Mouse (Mus musculus) liver, embryonic 11.5 days (tissue): ENCODE measurements around the gene Slc26a10. TPM values are rescaled to one million over a fixed set of nuclear protein-coding genes. Genes with fewer than 3 reads are reported as not detected.
A peak's percentile ranks its signal among the peaks of the same experiment; 100 is the strongest.

Experiments used
- ATAC-seq: fragments of 200-750 bp; cut with Nextera tagmentation; replicated peaks from 2 replicates; pipeline ENCODE4 v1.8.0; 2017; ENCODE audit warnings: moderate number of reproducible peaks, mild to moderate bottlenecking, moderate TSS enrichment, moderate library complexity; ENCODE audit not compliant: low FRiP score
- DNase-seq: peaks from one replicate; pipeline ENCODE4 v3.0.0-alpha.2; 2017; ENCODE audit warnings: low spot score
- H3K27ac ChIP-seq: fragments of 300-500 bp; sonication (generic); 2 replicates; pipeline ENCODE4 v1.5.1; 2014; ENCODE audit warnings: mild to moderate bottlenecking, low read depth, low read length, control low read depth
- H3K27me3 ChIP-seq: fragments of 300-500 bp; sonication (generic); replicated peaks from 2 replicates; pipeline ENCODE4 v1.6.1; 2014; ENCODE audit warnings: low read length, mixed read lengths; ENCODE audit not compliant: control insufficient read depth, insufficient read depth
- H3K36me3 ChIP-seq: fragments of 300-500 bp; sonication (generic); 2 replicates; pipeline ENCODE4 v1.6.1; 2014; ENCODE audit warnings: mild to moderate bottlenecking, low read length, moderate library complexity, mixed read lengths; ENCODE audit not compliant: control insufficient read depth, insufficient read depth
- H3K4me1 ChIP-seq: fragments of 300-500 bp; sonication (generic); replicated peaks from 2 replicates; pipeline ENCODE4 v1.6.1; 2014; ENCODE audit warnings: low read length, mixed read lengths; ENCODE audit not compliant: control insufficient read depth, insufficient read depth
- H3K4me2 ChIP-seq: fragments of 300-500 bp; sonication (generic); 2 replicates; pipeline ENCODE4 v1.6.1; 2014; ENCODE audit warnings: mild to moderate bottlenecking, control low read depth, moderate library complexity
- H3K4me3 ChIP-seq: fragments of 300-500 bp; sonication (generic); 2 replicates; pipeline ENCODE4 v1.5.1; 2014; ENCODE audit warnings: low read depth, low read length, control low read depth
- H3K9ac ChIP-seq: fragments of 300-500 bp; sonication (generic); 2 replicates; pipeline ENCODE4 v1.6.1; 2014; ENCODE audit warnings: low read depth, low read length, control low read depth
- H3K9me3 ChIP-seq: fragments of 300-500 bp; sonication (generic); 2 replicates; pipeline ENCODE4 v1.6.1; 2016; ENCODE audit warnings: low read length, inconsistent platforms, mixed read lengths; ENCODE audit not compliant: control insufficient read depth
- WGBS: fragments of 180-500 bp; shearing (Covaris S2); extraction: QIAGEN DNeasy Blood & Tissue Kit; methylation state at CpG from one replicate; pipeline ENCODE4 v1.1.7; 2014; 5-methylcytosine and 5-hydroxymethylcytosine counted together
- polyA plus RNA-seq: library from polyadenylated mRNA; unstranded; fragments of >200 nt; fragmentation: Nextera tagmentation; extraction: Ambion mirVana; gene quantifications from 2 replicates; pipeline ENCODE4 v1.2.1, GENCODE M21; 2014

The Slc26a10 gene
- polyA plus RNA-seq, 1 experiment from 2014 or later: 5.2 TPM

DNA sequence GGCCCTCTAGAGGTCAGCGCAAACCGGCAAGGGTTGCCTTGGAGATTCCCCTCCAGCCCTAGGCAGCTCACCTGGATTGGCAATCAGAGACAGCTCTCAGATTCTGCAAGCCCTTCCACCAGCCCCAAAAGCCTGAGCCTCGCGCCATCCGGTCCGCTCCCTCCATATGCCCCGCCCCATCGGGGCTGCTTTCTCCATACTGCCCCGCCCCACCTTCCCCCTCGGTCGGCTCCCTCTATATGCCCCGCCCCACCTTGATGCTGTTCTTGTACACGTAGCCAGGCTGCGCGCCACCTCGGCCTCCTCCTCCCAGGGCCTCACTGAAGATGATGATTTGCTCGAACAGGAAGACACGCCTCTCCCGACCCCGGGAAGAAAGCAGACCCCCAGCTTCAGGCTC lies 3.3 kb upstream of the Slc26a10 start:
- no peaks in the 10 kb centered on the region for H3K9me3 ChIP-seq
- H3K9ac ChIP-seq: no peak overlapping the region
- H3K4me2 ChIP-seq: peak overlapping the region; percentile 41
- 18% methylated on average over 20 of the region's 20 CpGs for WGBS
- no peak overlapping the region for H3K27ac ChIP-seq
- peaks cover 34% of the 10 kb centered on the region for H3K27me3 ChIP-seq
- no peak overlapping the region; the same call in 1 of the 2 replicates for H3K4me3 ChIP-seq
- peak; percentile 29; the same call in 1 of the 2 replicates for ATAC-seq
- H3K4me1 ChIP-seq: peaks cover 43% of the 10 kb centered on the region
- no peak for DNase-seq
- H3K36me3 ChIP-seq: peaks cover 6% of the 10 kb centered on the region

DNA sequence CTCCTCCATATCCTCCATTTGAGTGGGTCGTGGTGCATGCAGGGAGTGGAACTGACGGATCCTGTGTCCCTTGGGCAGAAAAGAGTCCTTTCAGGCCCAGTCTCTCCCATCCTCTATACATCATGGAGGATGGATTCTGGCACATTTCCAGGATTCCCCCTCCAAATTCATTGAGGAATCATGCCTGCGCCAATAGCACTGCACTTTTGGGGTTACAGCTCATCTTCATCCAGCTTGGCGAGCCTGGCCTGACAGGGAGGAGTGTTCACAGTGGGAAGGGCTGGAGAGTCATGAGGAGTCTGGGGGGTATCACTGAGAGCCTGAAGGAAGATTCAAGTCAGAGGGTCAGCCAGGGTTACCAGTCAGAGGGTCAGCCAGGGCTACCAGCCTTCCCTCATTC lies 2.2 kb upstream of the Slc26a10 start:
- H3K9me3 ChIP-seq: no peaks in the 10 kb centered on the region
- peaks cover 44% of the 10 kb centered on the region for H3K27me3 ChIP-seq
- H3K4me2 ChIP-seq: peak overlapping the region; percentile 1
- H3K27ac ChIP-seq: no peak overlapping the region
- no peak overlapping the region for H3K4me3 ChIP-seq
- H3K36me3 ChIP-seq: peaks cover 6% of the 10 kb centered on the region
- H3K4me1 ChIP-seq: peaks cover 47% of the 10 kb centered on the region
- DNase-seq (no peak), ATAC-seq (no peak)
- WGBS: 80% methylated on average over 4 of the region's 4 CpGs
- H3K9ac ChIP-seq: no peak overlapping the region

DNA sequence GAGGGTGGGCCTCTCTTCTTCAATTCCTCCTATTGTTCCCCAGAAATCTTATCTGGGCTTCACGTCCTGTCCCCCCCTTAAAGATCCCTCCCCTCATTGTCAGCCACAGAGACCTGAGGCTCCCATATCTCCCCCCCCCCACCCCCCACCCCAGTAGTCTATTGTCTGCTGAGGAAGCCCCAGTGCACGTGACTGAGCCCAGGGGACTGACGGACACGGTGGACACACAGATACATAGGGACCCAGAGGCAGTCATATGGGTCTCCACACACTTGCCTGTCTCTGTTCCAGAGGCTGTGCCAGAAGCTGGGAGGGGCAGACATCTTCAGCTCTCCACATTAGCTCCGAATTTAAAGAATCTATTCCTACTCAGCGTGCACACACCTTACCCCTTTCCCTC lies 1.1 kb upstream of the Slc26a10 start:
- Histone ChIP-seq H3K4me2 (no peak overlapping the region), H3K36me3 (peaks cover 2% of the 10 kb centered on the region), H3K27me3 (peaks cover 52% of the 10 kb centered on the region), H3K4me1 (peaks cover 46% of the 10 kb centered on the region), H3K27ac (no peak overlapping the region), H3K4me3 (no peak overlapping the region), H3K9ac (no peak overlapping the region), H3K9me3 (no peaks in the 10 kb centered on the region)
- 53% methylated on average over 6 of the region's 6 CpGs for WGBS
- DNase-seq (no peak), ATAC-seq (no peak)

DNA sequence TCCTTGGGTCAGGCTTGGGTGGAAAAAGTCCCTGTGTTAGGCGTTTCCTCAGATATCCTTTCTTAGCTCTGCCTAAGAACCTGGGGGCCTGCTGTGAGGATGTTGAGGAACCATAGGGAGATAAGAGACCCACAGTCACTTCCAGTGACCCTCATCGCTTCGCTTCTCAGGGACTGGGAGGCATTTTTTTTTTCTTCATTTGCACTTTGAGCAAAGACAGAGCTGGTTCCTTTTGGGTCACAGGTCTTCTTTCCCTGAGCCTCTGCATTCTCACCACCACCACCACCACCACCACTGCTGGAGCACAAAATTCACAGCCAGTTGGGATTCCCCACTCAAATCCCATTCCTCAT lies 226 bp upstream of the Slc26a10 start:
- ATAC-seq: no peak
- no peak overlapping the region for H3K27ac ChIP-seq
- H3K4me2 ChIP-seq: peak overlapping the region; percentile 59
- H3K9me3 ChIP-seq: no peaks in the 10 kb centered on the region
- peaks cover 46% of the 10 kb centered on the region for H3K4me1 ChIP-seq
- no peak for DNase-seq
- H3K4me3 ChIP-seq: peak overlapping the region; percentile 36; the same call in 1 of the 2 replicates
- WGBS: 9% methylated on average over 3 of the region's 3 CpGs
- peaks cover 55% of the 10 kb centered on the region for H3K27me3 ChIP-seq
- no peak overlapping the region for H3K9ac ChIP-seq
- H3K36me3 ChIP-seq: no peaks in the 10 kb centered on the region; the same call in 1 of the 2 replicates

GRCm38 (mm10) chr10:127178286-127179027 lies 2.0 kb downstream of the Slc26a10 start:
- 5% methylated on average over 41 of the region's 41 CpGs for WGBS
- Histone ChIP-seq H3K4me2 (peak overlapping the region; percentile 88), H3K4me1 (peaks cover 36% of the 10 kb centered on the region), H3K27ac (no peak overlapping the region), H3K27me3 (peaks cover 54% of the 10 kb centered on the region), H3K4me3 (peak overlapping the region; percentile 48), H3K9me3 (no peaks in the 10 kb centered on the region), H3K36me3 (no peaks in the 10 kb centered on the region; the same call in 1 of the 2 replicates), H3K9ac (no peak overlapping the region)
- peak; percentile 18; the same call in 1 of the 2 replicates for ATAC-seq
- peak; percentile 44 for DNase-seq

DNA sequence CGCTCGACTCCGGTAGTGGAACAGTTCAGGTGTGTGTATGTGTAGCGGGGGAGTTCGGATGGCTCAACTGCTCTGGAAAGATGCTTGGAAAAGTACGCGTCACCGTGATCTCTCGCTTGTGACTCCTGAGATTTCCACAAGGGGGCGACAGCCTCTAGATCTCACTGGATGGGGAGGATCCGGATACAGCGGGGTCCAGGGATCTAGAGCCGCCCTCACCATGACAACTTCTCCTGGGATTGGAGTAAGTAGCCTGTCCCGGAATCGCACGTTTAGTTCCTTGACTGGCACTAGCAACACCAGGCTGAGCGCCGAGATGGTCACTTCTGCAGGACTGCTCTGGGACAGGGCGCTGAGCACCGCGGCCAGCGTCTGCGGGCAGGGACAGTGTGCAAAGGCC lies 2.7 kb downstream of the Slc26a10 start:
- Histone ChIP-seq H3K4me1 (peaks cover 36% of the 10 kb centered on the region), H3K9ac (0 out of 2 replicates have a peak overlapping the region, but pooled peaks have one; percentile 36), H3K27me3 (peaks cover 50% of the 10 kb centered on the region), H3K36me3 (no peaks in the 10 kb centered on the region), H3K4me3 (peak overlapping the region; percentile 48), H3K27ac (no peak overlapping the region), H3K4me2 (peak overlapping the region; percentile 88), H3K9me3 (no peaks in the 10 kb centered on the region)
- WGBS: 1% methylated on average over 23 of the region's 23 CpGs
- DNase-seq (peak; percentile 80), ATAC-seq (peak; percentile 51)

- DNase-seq: peak; percentile 30
- WGBS: 28% methylated on average over 9 of the region's 9 CpGs
- no peak for ATAC-seq
- no peaks in the 10 kb centered on the region for H3K36me3 ChIP-seq
- no peak overlapping the region for H3K9ac ChIP-seq
- peaks cover 36% of the 10 kb centered on the region for H3K4me1 ChIP-seq
- peak overlapping the region; percentile 19; the same call in 1 of the 2 replicates for H3K4me3 ChIP-seq
- H3K27ac ChIP-seq: no peak overlapping the region
- H3K27me3 ChIP-seq: peaks cover 50% of the 10 kb centered on the region
- peak overlapping the region; percentile 88 for H3K4me2 ChIP-seq
- H3K9me3 ChIP-seq: no peaks in the 10 kb centered on the region
Measured at GRCm38 (mm10) chr10:127177235-127177634, 3.2 kb downstream of the Slc26a10 start.

DNA sequence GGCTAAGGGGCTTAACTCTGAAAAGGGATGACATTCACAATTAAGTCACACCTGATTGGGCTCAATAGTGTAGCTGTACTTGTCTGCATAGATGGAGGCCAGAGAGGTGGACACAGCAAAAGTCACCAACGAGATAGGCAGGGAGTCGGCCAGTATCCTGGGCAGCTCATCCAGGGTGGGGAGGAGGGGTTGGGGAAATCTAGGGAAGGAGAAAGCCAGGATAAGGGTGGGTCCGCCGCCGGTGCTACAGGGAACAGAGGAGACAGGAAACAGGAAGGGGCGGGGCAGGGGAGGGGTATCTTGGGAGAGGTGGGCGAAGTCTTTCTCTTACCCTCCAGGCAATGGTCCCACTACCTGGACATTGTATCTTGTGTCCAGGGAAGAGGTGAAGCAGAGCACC lies 3.7 kb downstream of the Slc26a10 start:
- Histone ChIP-seq H3K9me3 (no peaks in the 10 kb centered on the region), H3K27me3 (peaks cover 50% of the 10 kb centered on the region), H3K4me2 (peak overlapping the region; percentile 88), H3K27ac (no peak overlapping the region), H3K36me3 (no peaks in the 10 kb centered on the region), H3K4me1 (peaks cover 36% of the 10 kb centered on the region), H3K4me3 (0 out of 2 replicates have a peak overlapping the region, but pooled peaks have one; percentile 19), H3K9ac (no peak overlapping the region)
- ATAC-seq (no peak), DNase-seq (peak; percentile 29)
- 11% methylated on average over 7 of the region's 7 CpGs for WGBS

DNA sequence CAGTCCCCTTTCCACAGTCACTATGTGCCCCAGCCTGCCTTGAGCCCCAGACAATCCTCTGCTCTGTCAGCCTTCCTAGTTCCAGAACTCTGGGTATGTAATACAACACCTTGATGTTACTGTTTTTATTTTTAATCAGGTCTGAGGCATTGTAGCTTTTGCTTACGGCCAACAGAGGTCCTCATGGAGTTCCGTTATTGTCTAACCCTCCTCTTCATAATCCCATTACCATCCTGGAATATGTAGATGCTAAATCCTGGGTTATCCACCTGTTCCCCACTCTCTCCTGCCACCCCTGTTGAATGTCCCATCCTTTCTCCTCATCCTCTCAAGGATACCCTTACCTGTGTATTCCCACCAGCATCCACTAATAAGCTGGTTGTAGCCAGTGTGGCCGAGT lies 4.2 kb downstream of the Slc26a10 start:
- H3K4me3 ChIP-seq: no peak overlapping the region
- 43% methylated on average over 3 of the region's 3 CpGs for WGBS

More for the DNA sequence above, 4.2 kb downstream of the Slc26a10 start:
- Histone ChIP-seq H3K4me2 (no peak overlapping the region; the same call in 1 of the 2 replicates), H3K9me3 (no peaks in the 10 kb centered on the region), H3K27ac (no peak overlapping the region), H3K4me1 (peaks cover 37% of the 10 kb centered on the region), H3K27me3 (peaks cover 49% of the 10 kb centered on the region), H3K9ac (no peak overlapping the region), H3K36me3 (no peaks in the 10 kb centered on the region)
- ATAC-seq (no peak), DNase-seq (no peak)
